Mouse (Mus musculus) left cerebral cortex, postnatal 36 days (tissue): ENCODE data around the gene Gm10647. TPM values are rescaled to one million over a fixed set of nuclear protein-coding genes. Genes with fewer than 3 reads are reported as not detected.
"Not testable (repeated sequence)": the region's sequence is repeated elsewhere in the genome, so short reads cannot be mapped to it uniquely, and the experiment has no call there.

Experiments
- DNase-seq, 2 experiments: peaks; one replicate each; pipeline ENCODE4 v3.0.0; 2021 to 2022; ENCODE audit warnings: low spot score in 2 of 2, mixed read lengths in 1 of 2
- intact Hi-C: fragments of 180-260 bp; cut with DNase I; formaldehyde crosslinking; loops from one replicate; pipeline ENCODE4 v1.15.1; 2025
- total RNA-seq, 2 experiments: library from RNA; stranded (reverse); gene quantifications; 2 replicates each; pipeline ENCODE4 v1.2.3; 2021

The Gm10647 gene
- under 1 TPM; 0.30 to 0.88 TPM for total RNA-seq

- intact Hi-C loops, result no loop called here
- no peak for DNase-seq
These were observed at the start of gene Gm10647 for GRCm38 (mm10) chr9:66796739-66797138. Gm10647 (plus strand) TSS chr9:66797039.

- no peak for DNase-seq
- intact Hi-C loops, result no loop called here
These were observed 48.4 kb upstream of the Gm10647 start for GRCm38 (mm10) chr9:66748390-66748789.

DNA sequence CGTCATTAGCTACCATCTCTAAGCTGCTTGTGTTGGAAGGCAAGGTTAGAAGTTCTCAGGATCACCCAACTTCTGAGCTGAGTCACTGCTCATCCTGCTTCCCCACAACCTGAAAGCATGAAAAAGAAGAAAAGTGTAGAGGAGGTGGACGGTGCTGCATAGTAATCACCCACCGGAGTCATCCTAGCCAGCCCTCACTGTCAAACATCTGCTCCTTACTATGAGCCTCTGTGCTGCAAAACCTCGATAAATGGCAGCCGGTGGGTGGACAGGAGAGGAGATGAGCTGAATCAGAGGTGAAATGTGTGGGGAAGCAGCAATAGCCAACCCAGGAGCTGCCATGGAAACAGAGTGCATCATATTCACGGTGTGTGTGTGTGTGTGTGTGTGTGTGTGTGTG is 44.0 kb upstream of the Gm10647 start:
- peak; percentile 21 to 38 for DNase-seq
- intact Hi-C loops, result no loop called here

DNA sequence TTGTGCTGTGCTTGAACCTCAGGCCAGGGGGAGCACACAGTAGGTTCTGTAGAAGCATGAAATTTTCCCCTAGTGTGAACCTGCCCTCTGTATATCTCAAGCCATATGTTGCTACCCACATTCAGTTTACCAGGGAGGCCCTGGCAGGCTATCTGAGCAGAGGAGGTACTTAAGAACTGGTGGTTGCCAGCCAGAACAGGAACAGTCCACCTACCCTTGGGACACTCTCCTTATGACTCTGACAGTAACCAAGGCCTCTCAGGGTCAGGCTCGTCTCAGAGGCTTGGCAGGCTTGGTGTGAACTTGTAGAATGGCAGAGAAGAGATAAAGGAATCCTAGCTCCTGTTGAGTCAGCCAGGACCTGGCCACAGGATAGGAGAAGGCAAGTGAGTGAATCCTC is 35.8 kb upstream of the Gm10647 start:
- no peak for DNase-seq
- intact Hi-C loops, result no loop called here

DNA sequence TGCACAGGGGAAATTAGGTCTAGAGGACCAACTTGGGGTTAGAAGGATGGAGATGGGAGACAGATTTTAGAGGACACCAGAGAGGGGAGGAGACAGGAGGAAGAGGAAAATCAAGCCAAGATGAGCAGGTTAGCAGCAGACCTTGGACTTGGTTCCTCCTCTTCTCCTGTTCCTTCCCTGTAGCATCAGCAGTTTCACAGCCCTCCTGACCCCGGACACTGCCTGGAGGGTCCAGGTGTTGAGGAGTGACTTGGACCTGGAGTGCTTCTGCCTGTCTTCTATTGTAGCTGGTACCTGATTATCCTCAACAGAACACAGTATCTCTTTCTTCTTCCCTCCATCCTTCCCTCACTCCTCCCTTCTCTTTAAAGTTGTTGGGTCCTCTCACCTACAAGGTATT is 28.1 kb upstream of the Gm10647 start:
- DNase-seq, result no peak
- intact Hi-C loops, result no loop called here

GRCm38 (mm10) chr9:66769275-66769674 is 27.6 kb upstream of the Gm10647 start:
- DNase-seq, result no peak
- intact Hi-C loops, result no loop called here

DNA sequence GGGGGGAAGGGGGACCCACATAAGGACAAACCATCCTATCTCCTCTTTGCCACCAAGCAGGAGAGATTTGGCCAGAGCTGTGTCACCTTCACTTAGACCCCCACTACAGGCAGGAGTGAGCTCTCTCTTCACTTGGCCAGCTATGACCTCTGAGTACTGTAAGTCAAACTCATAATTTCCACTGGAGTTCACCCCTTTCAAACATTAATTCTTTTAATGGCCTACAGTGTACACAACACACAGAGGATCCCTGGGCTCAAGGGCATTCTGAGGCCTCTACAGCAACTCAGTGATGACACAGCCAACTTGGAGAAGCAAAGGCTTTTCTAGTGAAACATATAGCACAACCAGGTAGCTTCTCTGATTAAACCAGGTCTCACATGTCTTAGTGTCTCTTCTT is 26.1 kb upstream of the Gm10647 start:
- intact Hi-C loops, result no loop called here
- no peak for DNase-seq

DNA sequence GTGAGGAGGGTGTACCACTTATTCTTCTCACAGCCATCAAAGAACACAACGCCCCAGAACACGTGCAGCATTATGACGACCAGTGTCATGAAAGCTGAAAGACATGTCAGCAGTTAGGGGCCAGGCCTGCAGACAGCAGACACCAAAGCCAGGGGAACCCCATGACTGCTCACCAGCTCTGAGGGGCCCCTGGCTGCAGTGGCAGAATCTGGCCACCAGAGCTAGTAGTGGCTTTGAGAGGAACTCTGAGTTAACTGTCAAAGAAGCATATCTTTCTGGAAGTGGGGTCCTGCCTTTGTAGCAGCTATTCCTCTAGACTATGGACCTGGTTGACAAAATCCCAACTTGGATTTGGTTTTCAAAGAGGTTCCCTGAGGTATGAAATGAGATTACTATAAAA is 12.3 kb upstream of the Gm10647 start:
- intact Hi-C loops, DNase-seq: not testable (repeated sequence)

GRCm38 (mm10) chr9:66787821-66788220 is 9.0 kb upstream of the Gm10647 start:
- intact Hi-C loops, result loop anchor here (5.0 kb wide), 2 partner anchors 91 to 141 kb away; no protein-coding TSS in a partner anchor
- DNase-seq, result no peak

GRCm38 (mm10) chr9:66794629-66795463 is 2.0 kb upstream of the Gm10647 start:
- intact Hi-C loops, result loop anchor here (5.0 kb wide), 2 partner anchors 247 to 283 kb away; partner anchors contain the start of gene Fbxl22

DNA sequence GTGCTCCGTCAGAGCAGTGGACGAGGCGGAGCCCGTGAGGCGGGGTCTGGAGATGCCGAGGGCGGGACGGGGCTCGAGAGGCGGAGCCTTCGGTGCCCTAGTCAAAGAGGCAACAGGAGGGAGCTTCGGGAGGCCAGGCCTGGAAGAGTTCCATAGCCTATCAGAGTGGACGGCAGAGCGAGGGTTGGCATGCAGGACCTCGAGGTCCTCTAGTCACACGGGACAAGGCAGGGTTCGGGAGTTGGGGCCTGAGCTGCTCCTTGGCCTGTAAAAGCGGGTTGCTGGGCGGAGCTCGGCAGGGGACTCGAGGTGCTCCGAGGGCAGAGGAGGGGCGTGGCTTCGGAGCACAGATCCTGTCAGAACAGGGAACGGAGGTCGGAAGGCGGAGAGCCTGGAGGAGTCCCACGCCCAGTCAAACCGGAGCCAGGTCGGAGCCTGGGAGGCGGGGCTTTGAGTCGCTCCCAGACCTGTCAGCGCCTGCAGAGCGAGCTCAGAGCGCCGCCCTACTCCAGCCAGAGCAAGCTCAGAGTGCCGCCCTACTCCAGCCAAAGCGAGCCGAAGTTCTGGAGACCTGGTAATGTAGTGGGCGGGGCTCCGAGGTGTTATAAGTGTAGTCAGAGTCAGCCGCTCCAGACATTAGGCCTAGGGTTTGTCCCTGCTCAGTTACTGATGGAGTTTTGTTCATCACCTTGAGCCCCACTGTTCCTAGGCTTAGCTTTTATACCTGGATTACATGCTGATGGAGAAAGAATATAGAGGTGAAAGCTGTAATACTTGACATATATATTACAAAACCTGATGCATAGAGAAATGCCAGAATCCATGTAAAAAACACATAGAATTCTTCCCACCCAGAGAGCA is 1.1 kb upstream of the Gm10647 start, which contains the start of gene Aph1b:
Gene Aph1b, minus strand, starts transcription at position 27 of the 861 bp plus-strand sequence.
- peak; percentile 93 to 96 for DNase-seq
- intact Hi-C loops, result no loop called here

More at GRCm38 (mm10) chr9:66794629-66795463, 2.0 kb upstream of the Gm10647 start:
- peak in 1 of 2 experiments; percentile 10 for DNase-seq

GRCm38 (mm10) chr9:66801947-66802346 is 5.1 kb downstream of the Gm10647 start:
- intact Hi-C loops, result no loop called here
- no peak for DNase-seq

- DNase-seq, intact Hi-C loops: not testable (repeated sequence)
These were observed 9.1 kb downstream of the Gm10647 start for GRCm38 (mm10) chr9:66805951-66806350.

DNA sequence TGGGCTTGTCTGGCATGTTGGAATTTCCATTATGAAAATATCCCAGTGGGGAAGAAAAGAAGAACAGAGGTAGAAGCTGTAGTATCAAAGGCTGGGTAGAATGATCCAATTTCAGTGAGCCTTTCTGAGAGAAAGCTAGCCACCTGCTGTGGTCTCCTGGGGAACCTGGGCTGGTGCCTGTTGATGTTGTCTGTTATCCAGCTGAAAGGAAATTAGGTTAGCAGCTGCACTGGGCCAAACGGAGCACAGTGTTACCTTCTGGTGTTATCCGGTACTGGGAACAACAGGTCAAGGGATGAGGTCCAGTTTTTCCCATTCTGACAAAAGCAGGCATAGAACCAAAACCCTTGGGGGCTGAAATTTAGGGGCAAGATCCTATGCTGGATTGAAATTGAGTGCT is 16.6 kb downstream of the Gm10647 start:
- intact Hi-C loops, result no loop called here
- DNase-seq, result no peak

DNA sequence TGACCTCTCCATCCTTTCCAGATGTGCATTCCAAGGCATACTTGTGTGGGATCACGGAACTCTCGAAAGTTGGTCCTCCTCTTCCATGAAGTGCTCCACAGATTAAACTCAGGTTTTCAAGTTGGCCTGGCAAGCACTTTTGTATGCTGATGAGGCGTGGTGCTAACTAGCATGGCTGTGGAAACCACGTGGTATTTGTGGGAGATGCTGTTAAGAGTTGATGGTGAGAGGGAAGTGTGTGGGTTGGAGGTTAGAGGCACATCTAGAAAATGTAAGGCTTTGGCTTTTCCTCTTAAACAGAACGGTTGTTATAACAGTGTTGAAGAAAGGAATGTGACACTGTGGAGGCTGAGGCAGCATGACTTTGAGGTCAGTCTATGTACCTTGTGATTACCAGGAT is 24.2 kb downstream of the Gm10647 start:
- DNase-seq, result no peak
- intact Hi-C loops, result loop anchor here (10.0 kb wide), 1 partner anchor 176 kb away; no protein-coding TSS in a partner anchor

DNA sequence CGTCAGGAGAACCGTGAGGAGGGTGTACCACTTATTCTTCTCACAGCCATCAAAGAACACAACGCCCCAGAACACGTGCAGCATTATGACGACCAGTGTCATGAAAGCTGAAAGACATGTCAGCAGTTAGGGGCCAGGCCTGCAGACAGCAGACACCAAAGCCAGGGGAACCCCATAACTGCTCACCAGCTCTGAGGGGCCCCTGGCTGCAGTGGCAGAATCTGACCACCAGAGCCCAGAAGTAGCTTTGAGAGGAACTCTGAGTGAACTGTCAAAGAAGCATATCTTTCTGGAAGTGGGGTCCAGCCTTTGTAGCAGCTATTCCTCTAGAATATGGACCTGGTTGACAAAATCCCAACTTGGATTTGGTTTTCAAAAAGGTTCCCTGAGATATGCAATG is 25.4 kb downstream of the Gm10647 start:
- DNase-seq, result not testable (repeated sequence)
- intact Hi-C loops, result loop anchor here (10.0 kb wide), 1 partner anchor 177 kb away; no protein-coding TSS in a partner anchor

DNA sequence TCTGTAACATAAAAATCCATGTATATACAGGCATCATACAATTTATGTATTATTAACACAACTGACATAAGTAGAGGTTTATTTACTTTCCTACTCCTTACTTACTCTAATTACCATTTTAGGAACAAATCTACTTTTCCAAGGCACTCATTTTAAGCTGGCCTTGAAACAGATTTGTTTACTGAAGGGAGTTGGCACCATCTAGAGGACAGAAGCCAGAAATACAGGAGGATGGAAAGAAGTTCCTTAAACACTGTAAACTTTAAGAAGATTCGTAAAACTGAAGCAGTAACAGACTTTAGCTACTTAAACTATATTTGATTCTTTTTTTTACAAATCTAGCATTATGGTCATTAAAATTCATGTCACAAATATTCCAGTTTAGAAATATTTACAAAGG is 29.2 kb downstream of the Gm10647 start:
- intact Hi-C loops, result loop anchor here (5.0 to 10.0 kb wide), 2 partner anchors 181 to 314 kb away; partner anchors contain the start of gene Fbxl22
- no peak for DNase-seq

GRCm38 (mm10) chr9:66832366-66832908 is 35.6 kb downstream of the Gm10647 start:
- DNase-seq, result no peak
- intact Hi-C loops, result loop anchor here (5.0 kb wide), 1 partner anchor 210 kb away; no protein-coding TSS in a partner anchor

DNA sequence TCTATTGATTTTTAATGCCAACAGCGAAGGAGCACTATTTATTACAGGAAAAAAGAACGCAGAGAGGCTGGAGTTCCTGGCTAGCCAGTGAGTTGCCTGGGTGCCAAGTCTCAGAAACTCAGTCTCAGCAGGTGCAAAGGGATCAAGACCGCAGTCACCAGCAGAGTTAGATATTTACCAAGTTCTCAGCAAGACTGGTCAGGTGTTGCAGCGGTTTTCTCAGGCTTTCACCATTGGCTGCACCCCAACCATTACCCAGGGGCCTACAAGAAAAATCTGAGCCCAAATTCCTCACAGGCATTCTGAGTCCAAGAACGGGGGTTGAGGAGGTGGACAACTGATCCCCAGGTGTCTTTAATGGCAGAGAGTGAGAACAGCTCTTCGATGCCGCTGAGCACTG is 37.0 kb downstream of the Gm10647 start:
- DNase-seq, result no peak
- intact Hi-C loops, result loop anchor here (5.0 kb wide), 1 partner anchor 208 kb away; no protein-coding TSS in a partner anchor
